Mouse (Mus musculus) urinary bladder, postnatal 10 days (tissue): ENCODE data around the gene Nutf2-ps1.

Experiments
- DNase-seq: peaks from one replicate; pipeline ENCODE4 v3.0.0; 2022; ENCODE audit warnings: low spot score

Nutf2-ps1 gene

DNA sequence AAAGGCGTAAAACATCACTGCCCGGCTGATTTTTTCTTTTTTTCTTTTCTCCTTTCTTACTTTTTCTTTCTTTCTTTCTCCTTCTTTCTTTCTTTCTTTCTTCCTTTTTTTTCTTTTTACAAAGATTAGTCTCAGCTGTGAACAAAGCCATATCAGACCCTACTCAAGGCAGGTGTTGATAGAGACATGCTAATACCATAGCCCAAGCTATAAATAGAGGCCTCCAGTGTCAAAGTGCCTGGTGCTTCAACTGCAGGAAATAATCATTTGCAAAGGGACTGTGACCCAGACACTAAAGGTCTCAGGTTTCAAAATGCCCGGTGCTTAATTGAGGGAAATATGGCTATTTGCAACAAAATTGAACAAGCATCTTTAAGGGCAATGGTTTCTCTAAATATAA lies 20.3 kb downstream of the Nutf2-ps1 start:
- no peak for DNase-seq

- no peak for DNase-seq
These were observed 21.0 kb downstream of the Nutf2-ps1 start for GRCm38 (mm10) chr19:53567864-53568263.

- no peak for DNase-seq
These were observed 23.1 kb downstream of the Nutf2-ps1 start for GRCm38 (mm10) chr19:53565565-53566277.

DNA sequence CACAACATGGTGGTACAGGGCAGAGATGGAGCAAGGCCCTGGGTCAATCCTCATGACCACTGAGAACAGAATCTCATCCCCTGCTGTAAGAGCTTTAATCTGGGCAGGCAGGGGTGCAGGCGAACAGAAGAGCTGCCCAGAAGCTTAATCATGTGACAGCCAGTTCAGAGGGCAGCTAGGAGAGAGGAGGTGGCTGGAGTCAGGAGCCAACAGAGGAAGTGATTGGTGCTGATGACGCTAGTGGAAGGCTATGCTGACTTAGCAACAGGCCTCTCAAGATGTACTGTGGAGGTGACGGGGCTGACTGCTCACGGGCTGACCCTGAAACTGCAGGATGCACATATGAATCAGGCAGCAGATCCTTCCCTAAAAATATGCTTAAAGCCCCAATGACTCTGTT lies 24.7 kb downstream of the Nutf2-ps1 start:
- DNase-seq: no peak

- no peak for DNase-seq
These were observed 28.4 kb downstream of the Nutf2-ps1 start for GRCm38 (mm10) chr19:53560436-53560835.

DNA sequence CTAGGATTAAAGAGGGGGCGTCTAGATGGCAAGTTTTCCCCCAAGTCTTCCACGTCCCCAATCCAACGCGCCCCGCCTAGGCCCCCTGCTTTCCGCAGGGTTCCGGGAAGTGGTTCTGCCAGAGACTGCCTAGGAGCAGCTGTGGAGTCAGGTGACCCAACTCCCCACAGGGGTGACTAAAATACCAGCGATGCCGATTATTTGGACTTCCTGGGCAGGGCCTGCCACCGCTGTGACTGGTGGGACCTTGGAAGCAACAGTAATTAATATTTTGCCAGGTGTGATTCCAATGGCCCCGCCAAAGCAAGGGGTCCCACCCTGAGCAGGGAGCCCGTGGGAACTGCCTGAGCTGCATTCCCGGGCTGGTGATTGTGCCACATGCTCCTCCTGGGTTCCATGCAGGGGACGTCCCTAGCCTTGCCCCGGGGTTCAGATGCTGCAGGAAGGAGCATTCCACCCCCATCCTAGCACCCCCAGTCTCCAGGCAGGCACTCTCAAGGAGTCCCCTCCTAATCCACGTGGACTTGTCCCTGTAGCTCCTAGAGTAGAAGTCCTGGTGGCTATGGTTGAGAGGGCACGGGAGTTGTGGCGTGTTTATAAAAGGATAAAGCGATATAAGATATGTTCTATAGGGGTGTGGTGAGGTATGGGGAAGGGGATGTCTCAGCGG lies 31.5 kb downstream of the Nutf2-ps1 start:
- no peak for DNase-seq

- no peak for DNase-seq
These were observed 32.0 kb downstream of the Nutf2-ps1 start for GRCm38 (mm10) chr19:53556841-53557240.

DNA sequence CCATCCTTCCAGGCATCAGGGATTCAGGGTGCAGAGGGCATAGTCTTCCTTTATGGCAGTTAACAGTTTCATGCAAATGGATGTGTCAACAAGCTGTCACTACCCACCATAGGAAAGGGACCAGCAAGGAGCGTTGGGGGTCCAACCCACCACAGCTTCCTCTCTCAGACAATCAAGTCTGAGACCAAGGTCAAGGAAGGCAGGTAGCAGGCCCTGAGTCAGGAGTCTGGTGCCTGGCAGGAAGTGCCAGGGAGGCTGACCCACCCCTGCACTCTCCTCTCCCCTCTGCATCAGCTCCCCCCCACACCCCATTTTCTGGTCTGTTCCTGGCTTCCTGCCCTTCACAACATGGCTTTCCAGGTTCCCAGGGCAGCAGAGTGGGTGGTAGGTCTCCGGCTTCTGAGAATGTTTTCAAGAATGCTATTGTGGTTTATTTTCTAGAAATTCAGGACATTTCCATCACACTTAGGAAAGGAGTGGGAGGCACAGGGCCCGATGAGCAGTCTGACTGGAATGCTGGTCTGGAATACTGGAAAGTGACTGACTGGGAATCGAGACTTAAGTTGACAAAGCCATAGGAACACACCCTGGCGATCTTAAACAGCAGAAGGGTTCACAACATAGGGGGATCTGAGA lies 33.8 kb downstream of the Nutf2-ps1 start:
- no peak for DNase-seq

GRCm38 (mm10) chr19:53554402-53554801 lies 34.5 kb downstream of the Nutf2-ps1 start:
- DNase-seq: no peak

DNA sequence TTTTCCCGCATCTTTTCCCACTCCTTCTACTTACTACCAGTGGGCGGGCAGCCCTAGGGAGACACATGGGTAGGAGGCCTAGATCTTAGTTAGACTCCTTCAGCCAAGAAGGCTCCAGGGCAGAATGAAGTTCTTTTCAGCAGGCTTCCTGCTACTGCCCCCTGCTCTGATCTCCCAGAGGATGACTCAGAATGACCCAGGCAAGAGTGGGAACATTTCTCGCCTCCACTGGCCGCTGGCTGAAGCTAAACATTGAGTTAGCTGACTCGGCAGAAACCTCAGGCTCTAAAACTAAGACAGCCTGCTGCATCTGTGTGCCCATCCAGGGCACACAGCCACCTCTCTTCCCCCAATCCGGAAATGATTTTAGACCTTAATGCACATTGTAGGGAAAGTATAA lies 36.1 kb downstream of the Nutf2-ps1 start:
- no peak for DNase-seq

DNA sequence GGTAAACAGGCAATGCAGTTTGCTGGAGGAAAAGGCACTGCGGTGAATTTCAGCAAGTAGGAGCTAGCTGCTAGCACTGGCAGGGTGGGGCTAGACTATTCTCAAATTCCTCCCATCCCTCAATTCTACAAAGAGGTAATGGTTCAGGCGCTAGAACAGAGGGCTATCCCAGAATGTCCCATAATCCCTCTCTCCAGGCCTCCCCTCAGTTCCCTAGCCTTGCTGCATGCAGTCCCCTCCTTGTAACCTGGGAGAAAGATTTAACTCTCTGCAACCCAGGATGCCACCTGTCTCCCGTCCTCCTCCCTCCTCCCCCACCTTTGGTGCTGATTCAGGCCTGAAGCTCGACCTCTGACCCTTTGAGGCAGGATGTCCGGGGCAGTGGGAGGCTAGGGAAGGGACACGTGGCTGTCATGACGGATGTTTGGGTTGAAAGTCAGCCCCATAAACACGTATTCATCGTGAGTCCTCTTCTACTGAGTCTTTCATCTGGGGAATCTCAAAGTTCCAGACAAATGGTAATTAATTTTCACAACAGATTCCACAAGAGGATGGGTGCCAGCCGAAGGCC lies 36.6 kb downstream of the Nutf2-ps1 start:
- no peak for DNase-seq

GRCm38 (mm10) chr19:53550972-53551371 lies 37.9 kb downstream of the Nutf2-ps1 start:
- no peak for DNase-seq

DNA sequence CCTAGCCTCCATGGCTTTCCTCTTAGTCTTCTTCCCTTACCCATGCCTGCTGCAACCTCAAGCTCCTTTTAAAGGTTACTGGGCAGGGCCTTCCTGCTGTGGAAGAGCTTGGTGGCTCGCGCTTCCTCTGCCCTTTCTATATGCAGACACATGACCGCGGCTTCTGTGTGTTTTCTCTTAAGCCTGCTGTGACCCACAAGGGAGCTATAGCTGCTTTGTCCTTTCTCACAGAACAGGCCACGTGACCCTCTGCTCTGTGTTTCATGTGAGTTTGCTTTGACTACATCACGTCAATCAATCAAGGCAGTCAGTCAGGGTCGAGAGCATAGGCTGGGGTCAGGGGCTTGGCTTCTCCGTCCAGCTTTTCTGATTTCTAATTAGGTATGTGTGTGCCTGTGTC lies 41.3 kb downstream of the Nutf2-ps1 start:
- DNase-seq: no peak

DNA sequence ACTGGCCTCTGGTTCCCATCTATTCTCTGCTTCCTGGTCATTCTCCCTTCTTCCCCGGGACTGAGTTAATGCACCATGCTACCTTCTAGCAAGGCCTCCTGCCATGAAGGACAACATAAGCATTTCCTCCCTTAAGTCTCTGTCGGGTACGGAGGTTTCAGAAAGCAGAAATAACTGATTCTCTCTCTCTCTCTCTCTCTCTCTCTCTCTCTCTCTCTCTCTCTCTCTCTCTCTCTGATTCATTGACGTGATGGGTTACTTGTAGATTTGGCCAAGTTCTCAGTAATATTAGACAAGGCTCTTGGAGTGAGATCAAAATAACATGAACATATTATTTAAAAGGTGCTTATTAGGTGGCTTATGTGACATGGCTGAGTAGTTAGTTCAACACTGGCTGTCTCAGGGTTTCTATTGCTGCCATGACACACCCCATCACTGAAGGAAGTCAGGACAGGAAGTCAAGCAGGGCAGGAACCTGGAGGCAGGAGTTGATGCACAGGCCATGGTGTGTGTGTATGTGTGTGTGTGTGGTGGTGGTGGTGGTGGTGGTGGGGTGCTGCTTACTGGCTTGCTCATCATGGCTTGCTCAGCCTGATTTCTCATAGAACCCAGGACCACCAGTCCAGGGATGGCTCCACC lies 43.8 kb downstream of the Nutf2-ps1 start:
- DNase-seq: no peak

- no peak for DNase-seq
These were observed 45.3 kb downstream of the Nutf2-ps1 start for GRCm38 (mm10) chr19:53543602-53544001.

DNA sequence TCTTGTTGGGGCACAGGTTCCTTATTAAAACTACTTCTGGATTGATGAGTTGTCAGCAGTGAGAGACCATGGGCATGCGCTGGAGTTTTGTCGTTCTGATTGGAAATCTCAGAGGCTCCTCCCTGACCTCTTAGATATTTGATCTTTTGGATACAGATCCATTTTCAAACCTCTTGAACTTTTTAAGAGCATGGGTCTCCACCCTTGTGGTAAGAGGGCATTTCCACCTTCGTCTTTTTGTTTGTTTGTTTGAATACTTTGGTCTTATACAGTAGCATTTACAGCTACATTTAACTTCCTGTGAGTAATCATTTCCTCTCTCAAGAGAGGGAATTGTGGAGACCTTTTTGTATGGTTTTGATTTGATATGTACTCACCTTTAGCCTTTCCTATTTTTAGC lies 49.6 kb downstream of the Nutf2-ps1 start:
- no peak for DNase-seq

DNA sequence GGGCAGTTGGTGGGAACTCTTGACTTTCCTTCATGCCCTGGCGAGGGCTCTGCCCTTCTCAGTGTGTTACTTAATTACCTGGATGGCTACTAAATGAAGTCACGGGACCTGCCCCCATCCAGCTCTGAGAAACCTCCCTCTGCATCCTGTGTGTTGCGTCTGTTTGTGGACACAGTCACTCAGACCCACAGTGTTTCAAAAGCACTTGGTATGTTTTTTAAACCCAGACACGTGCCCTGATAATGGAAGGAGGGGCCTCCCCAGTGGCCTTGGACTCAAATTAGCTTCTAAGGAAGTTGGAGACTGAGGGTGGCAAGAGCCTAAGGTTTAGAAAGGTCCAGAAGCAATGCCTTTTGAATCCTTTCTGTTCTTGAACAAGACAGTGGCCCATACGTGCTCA lies 50.1 kb downstream of the Nutf2-ps1 start:
- no peak for DNase-seq
